Mouse (Mus musculus): ENCODE measurements around the gene Snx27. TPM values are rescaled to one million over a fixed set of nuclear protein-coding genes. Genes with fewer than 3 reads are reported as not detected.

The Snx27 gene
- polyA plus RNA-seq, 1 experiment from 2014 or later: 95.0 TPM

DNA sequence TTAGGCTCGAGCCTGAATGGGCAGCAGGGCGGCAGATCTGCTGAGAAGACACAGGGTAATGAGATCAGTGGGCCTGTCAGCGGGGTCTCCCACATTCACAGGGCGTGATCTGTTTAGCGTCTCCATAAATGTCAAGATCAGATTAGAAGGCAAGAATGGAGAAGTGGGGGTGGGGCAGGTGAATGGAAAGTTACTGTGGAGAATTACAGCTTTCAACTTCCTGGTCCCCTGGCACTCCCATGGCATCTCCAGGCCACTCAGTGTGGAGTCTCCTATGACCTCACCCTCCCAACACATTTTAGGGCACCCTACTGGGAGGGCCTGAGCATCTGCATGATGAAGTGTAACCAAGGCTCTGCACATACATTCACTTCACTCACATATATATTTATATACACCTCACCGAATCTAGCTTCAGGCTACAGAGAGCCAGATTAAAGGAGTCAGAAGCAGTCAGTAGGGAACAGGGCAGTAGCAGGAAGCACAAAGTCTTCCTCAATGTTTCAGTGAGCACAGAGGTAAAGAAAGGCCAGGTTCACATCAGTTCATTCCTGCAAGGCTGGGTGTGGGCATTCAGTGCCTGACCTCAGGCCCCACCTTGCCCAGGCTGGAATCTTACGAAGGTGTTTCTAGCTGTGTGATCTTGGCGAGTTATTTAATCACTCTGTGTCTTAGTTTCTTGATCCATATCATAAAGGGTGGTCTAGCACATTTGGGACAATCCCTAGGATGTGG lies 106.0 kb downstream of the Snx27 start:
- Histone ChIP-seq H3K27ac (ENCODE audit: low read depth, low read length) (peak overlapping the region; percentile 70), H3K9ac (ENCODE audit: low read depth, low read length) (peak overlapping the region; percentile 90; the same call in 1 of the 2 replicates), H3K36me3 (ENCODE audit: control insufficient read depth, insufficient read depth, low read length) (no peaks in the 10 kb centered on the region; the same call in 1 of the 2 replicates), H3K4me2 (ENCODE audit: low read length) (no peak overlapping the region; the same call in 1 of the 2 replicates), H3K27me3 (replicated peaks; ENCODE audit: control insufficient read depth, insufficient read depth, low read length) (no peaks in the 10 kb centered on the region), H3K4me1 (ENCODE audit: control insufficient read depth, insufficient read depth, low read depth, low read length) (peaks cover 38% of the 10 kb centered on the region), H3K4me3 (ENCODE audit: low read length) (no peak overlapping the region), H3K9me3 (ENCODE audit: control insufficient read depth, low read length) (no peaks in the 10 kb centered on the region)
- WGBS: 56% methylated on average over 8 of the region's 8 CpGs
- no peak for ATAC-seq

DNA sequence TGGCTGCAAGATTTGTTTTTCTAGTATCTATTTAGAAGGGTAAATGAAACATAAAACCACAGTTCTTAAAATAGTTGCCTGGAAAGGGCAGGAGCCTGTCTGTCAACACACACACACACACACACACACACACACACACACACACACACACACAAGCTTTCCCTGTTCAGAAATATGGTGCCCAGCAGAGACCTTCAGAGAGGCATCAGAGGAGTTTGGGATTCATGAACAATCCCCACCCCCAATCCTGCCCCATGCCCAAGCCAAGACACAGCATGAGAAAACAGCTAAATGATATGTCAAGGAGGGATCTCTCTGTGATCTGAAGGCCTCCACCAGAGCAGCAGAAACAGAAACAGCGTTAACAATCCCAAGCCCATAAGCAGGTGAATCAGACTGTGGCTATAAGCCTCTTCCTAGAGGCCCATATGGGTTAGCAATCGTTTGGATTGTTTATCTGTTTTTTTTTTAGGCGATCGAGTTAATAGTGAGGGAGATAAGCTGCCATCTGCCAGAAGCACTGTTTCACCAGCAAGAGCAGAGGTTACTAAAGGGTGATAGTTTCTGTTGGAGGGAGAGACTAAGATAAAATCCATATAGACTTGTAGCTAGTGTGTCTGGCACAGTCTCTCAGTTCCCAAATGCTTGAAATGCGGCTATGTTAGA lies 108.8 kb downstream of the Snx27 start:
- Histone ChIP-seq H3K9ac (ENCODE audit: low read depth, low read length) (no peak overlapping the region), H3K4me2 (ENCODE audit: low read length) (no peak overlapping the region), H3K4me3 (ENCODE audit: low read length) (no peak overlapping the region), H3K27me3 (replicated peaks; ENCODE audit: control insufficient read depth, insufficient read depth, low read length) (no peaks in the 10 kb centered on the region), H3K36me3 (ENCODE audit: control insufficient read depth, insufficient read depth, low read length) (no peaks in the 10 kb centered on the region), H3K27ac (ENCODE audit: low read depth, low read length) (no peak overlapping the region), H3K9me3 (ENCODE audit: control insufficient read depth, low read length) (no peaks in the 10 kb centered on the region), H3K4me1 (ENCODE audit: control insufficient read depth, insufficient read depth, low read depth, low read length) (peaks cover 19% of the 10 kb centered on the region)
- ATAC-seq: no peak
- WGBS: 70% methylated on average over 5 of the region's 5 CpGs

DNA sequence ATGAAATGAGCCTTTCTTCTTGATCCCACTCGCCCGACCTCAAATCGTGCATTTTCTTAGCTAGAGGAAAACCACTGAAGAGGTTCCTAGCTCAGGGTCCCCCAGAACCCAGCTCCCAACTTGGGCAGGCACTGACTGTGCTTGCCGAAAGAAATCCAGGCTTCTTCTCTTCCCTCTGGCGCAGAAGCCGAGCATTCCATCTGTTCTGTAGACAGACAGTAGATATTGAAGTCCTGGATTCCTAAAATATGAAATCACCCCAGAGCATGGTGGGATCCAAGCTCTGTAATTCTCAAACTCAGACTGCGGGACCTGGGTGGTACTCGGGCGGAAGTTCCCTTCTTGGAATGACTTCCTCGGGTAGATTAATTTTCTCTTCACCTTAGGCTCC lies 109.4 kb downstream of the Snx27 start:
- no peak for ATAC-seq
- H3K4me2 ChIP-seq (ENCODE audit: low read length): peak overlapping the region; percentile 60
- H3K9ac ChIP-seq (ENCODE audit: low read depth, low read length): no peak overlapping the region
- no peak overlapping the region for H3K27ac ChIP-seq (ENCODE audit: low read depth, low read length)
- H3K4me3 ChIP-seq (ENCODE audit: low read length): no peak overlapping the region
- H3K4me1 ChIP-seq (ENCODE audit: control insufficient read depth, insufficient read depth, low read depth, low read length): peaks cover 19% of the 10 kb centered on the region
- no peaks in the 10 kb centered on the region for H3K27me3 ChIP-seq (replicated peaks; ENCODE audit: control insufficient read depth, insufficient read depth, low read length)
- no peaks in the 10 kb centered on the region for H3K36me3 ChIP-seq (ENCODE audit: control insufficient read depth, insufficient read depth, low read length)
- WGBS: 48% methylated on average over 10 of the region's 10 CpGs
- no peaks in the 10 kb centered on the region for H3K9me3 ChIP-seq (ENCODE audit: control insufficient read depth, low read length)

DNA sequence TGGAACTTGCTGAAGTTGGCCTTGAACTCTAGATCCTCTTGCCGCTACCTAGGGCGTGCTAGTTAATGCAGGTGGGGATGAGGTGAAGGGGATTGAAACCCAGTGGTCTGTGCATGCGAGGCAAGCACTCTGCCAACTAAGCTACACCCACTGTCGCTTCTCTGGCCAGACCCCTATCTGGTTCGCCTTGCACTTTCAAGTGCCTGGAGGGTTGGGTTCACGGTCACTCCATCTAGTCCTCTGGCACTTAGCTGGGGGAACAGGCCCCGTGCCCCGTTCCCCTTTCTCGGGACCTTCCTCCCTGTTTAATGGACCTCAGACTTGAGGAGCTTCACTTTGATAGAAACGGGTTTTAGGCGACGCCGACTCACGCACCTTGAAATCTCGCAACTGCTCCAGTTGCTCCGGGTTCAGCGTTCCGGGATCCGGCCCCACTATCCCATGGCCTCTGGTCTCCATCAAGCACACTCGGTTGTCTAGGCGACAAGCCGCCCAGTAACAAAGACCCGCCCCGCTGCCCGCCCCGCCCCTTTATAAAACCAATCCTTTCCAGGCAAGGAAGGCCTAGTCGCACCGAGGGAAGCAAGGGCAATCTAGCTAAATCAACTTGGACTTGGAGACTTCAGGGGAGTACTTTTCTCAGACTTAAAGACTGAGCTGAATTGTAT lies 109.9 kb downstream of the Snx27 start:
- Histone ChIP-seq H3K36me3 (ENCODE audit: control insufficient read depth, insufficient read depth, low read length) (no peaks in the 10 kb centered on the region), H3K4me3 (ENCODE audit: low read length) (peak overlapping the region; percentile 32), H3K9me3 (ENCODE audit: control insufficient read depth, low read length) (no peaks in the 10 kb centered on the region), H3K4me1 (ENCODE audit: control insufficient read depth, insufficient read depth, low read depth, low read length) (peaks cover 19% of the 10 kb centered on the region), H3K4me2 (ENCODE audit: low read length) (peak overlapping the region; percentile 60), H3K27ac (ENCODE audit: low read depth, low read length) (no peak overlapping the region), H3K9ac (ENCODE audit: low read depth, low read length) (peak overlapping the region; percentile 42), H3K27me3 (replicated peaks; ENCODE audit: control insufficient read depth, insufficient read depth, low read length) (no peaks in the 10 kb centered on the region)
- ATAC-seq: peak; percentile 37; the same call in 1 of the 2 replicates
- 12% methylated on average over 28 of the region's 28 CpGs for WGBS

DNA sequence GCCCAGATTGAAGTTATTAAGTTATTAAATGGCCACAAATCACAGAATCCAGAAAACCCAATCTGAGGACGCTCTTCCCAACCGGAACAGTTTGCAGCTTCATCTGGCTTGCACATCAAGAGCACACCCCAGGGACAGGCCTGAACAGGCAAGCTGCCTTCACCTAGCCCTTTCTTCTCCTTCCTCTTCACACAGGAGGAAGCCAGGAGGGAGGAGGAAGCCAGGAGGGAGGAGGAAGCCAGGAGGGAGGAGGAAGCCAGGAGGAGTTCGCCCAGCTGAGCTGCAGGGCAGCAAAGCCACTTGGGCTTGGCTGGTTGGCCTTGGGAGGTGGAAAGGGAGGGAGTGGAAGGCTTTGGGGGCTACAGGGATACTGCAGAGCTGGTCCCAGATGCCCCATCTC lies 113.6 kb downstream of the Snx27 start:
- no peak for ATAC-seq
- H3K9ac ChIP-seq (ENCODE audit: low read depth, low read length): no peak overlapping the region

DNA sequence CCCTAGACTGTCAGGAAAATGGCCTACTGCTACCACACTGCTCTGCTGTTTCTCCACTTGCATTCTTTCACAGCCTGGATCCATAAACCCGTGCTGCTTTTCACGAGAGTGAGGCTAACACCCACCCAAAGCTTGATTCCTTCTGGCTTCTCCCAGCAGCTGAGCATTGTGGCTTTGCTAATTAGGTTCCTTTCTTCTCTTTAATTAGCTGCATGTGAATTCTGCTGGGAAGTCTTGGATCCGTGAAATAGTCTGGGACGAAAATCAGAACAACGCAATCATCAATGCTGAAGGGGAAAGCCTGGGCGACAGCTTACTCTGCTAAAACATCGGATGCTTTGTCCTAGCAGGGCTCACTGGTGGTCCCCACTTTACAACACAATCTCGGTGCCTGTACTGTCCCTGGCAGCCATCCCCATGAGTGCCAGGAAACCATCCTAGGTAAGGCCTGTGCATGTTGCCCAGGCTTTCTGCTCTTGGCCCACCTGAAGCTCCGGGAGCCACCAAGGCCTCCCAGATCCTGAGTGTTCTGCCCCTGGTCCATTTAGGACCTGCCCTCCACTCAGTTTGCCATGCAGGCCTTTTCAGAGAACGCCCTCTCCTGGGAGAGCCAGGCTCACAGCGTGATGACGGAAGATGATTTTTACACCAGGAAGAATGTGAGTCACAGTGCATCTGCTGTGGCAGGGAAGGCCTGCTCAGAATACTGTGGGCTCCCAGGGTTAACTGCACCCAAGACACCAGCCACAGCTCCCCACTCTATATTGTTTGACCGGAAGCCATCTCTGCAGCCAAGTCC lies 116.7 kb downstream of the Snx27 start:
- Histone ChIP-seq H3K4me2 (ENCODE audit: low read length) (no peak overlapping the region), H3K9ac (ENCODE audit: low read depth, low read length) (0 out of 2 replicates have a peak overlapping the region, but pooled peaks have one; percentile 38), H3K27me3 (replicated peaks; ENCODE audit: control insufficient read depth, insufficient read depth, low read length) (no peaks in the 10 kb centered on the region), H3K27ac (ENCODE audit: low read depth, low read length) (peak overlapping the region; percentile 85), H3K4me1 (ENCODE audit: control insufficient read depth, insufficient read depth, low read depth, low read length) (peaks cover 22% of the 10 kb centered on the region), H3K9me3 (ENCODE audit: control insufficient read depth, low read length) (no peaks in the 10 kb centered on the region), H3K36me3 (ENCODE audit: control insufficient read depth, insufficient read depth, low read length) (no peaks in the 10 kb centered on the region), H3K4me3 (ENCODE audit: low read length) (no peak overlapping the region)
- peak; percentile 75 for ATAC-seq
- 37% methylated on average over 13 of the region's 13 CpGs for WGBS

More for the DNA sequence above, 113.6 kb downstream of the Snx27 start:
- Histone ChIP-seq H3K9me3 (ENCODE audit: control insufficient read depth, low read length) (no peaks in the 10 kb centered on the region), H3K27ac (ENCODE audit: low read depth, low read length) (no peak overlapping the region), H3K4me1 (ENCODE audit: control insufficient read depth, insufficient read depth, low read depth, low read length) (peaks cover 30% of the 10 kb centered on the region), H3K27me3 (replicated peaks; ENCODE audit: control insufficient read depth, insufficient read depth, low read length) (no peaks in the 10 kb centered on the region), H3K4me3 (ENCODE audit: low read length) (no peak overlapping the region), H3K4me2 (ENCODE audit: low read length) (no peak overlapping the region), H3K36me3 (ENCODE audit: control insufficient read depth, insufficient read depth, low read length) (no peaks in the 10 kb centered on the region)
- WGBS: 69% methylated on average over 3 of the region's 3 CpGs

DNA sequence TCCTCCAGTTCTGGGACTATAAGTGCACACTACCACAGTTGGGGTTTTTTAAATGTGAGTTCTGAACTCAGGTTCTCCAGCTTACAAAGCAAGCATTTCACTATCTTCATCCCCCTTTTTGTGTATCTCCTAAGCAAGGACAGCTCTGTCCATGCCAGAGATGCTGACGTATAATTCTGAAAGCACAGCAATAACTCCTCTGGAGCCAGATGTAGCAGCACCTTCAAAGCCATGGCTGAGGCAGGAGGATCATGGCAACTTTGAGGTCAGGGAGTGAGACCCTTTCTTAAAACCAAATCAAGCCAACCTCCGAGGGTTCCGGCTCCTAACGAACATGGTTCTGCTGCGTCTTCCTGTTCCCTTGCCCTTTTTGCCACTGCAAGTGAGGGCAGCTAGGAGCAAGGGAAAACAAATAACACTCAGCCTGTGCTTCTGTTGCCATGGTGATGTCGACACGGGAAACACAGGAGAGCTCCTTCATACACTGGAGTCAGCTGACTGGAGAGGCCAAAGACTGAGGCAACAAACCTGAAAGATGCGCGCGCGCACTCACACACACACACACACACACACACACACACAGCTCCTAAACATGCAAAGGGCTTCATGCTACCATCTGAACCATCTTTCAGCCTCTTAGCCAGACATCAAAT lies 118.5 kb downstream of the Snx27 start:
- H3K27me3 ChIP-seq (replicated peaks; ENCODE audit: control insufficient read depth, insufficient read depth, low read length): no peaks in the 10 kb centered on the region
- no peaks in the 10 kb centered on the region for H3K36me3 ChIP-seq (ENCODE audit: control insufficient read depth, insufficient read depth, low read length)
- no peak overlapping the region for H3K4me3 ChIP-seq (ENCODE audit: low read length)
- peaks cover 22% of the 10 kb centered on the region for H3K4me1 ChIP-seq (ENCODE audit: control insufficient read depth, insufficient read depth, low read depth, low read length)
- H3K4me2 ChIP-seq (ENCODE audit: low read length): peak overlapping the region; percentile 20
- peak overlapping the region; percentile 85 for H3K27ac ChIP-seq (ENCODE audit: low read depth, low read length)
- 23% methylated on average over 11 of the region's 11 CpGs for WGBS
- H3K9me3 ChIP-seq (ENCODE audit: control insufficient read depth, low read length): no peaks in the 10 kb centered on the region
- peak; percentile 82 for ATAC-seq
- H3K9ac ChIP-seq (ENCODE audit: low read depth, low read length): 0 out of 2 replicates have a peak overlapping the region, but pooled peaks have one; percentile 30

DNA sequence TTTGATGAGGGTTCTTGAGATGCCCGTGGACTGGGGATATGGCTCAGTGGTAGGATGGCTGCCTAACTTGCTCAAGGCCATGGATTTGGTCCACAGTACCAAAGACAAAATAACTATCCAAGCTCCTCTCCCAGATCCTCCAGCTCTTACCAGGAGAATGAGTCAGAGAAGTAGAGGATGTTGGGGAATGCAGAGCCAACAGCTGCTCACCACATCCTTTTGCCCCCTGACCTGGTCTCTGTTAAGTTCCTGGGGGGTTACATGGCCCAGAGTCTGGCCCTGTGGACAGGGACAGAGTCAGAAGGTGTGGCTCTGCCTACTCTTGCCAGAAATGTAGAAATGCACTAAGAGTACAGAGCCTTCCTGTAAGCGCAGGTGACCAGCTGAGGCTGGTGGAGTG lies 122.7 kb downstream of the Snx27 start:
- H3K4me1 ChIP-seq (ENCODE audit: control insufficient read depth, insufficient read depth, low read depth, low read length): peaks cover 19% of the 10 kb centered on the region
- H3K9ac ChIP-seq (ENCODE audit: low read depth, low read length): no peak overlapping the region
- no peaks in the 10 kb centered on the region for H3K36me3 ChIP-seq (ENCODE audit: control insufficient read depth, insufficient read depth, low read length)
- no peaks in the 10 kb centered on the region for H3K9me3 ChIP-seq (ENCODE audit: control insufficient read depth, low read length)
- WGBS: 93% methylated on average over 2 of the region's 2 CpGs
- no peak overlapping the region for H3K4me2 ChIP-seq (ENCODE audit: low read length)
- no peak overlapping the region for H3K4me3 ChIP-seq (ENCODE audit: low read length)
- ATAC-seq: no peak
- no peaks in the 10 kb centered on the region for H3K27me3 ChIP-seq (replicated peaks; ENCODE audit: control insufficient read depth, insufficient read depth, low read length)
- no peak overlapping the region for H3K27ac ChIP-seq (ENCODE audit: low read depth, low read length)

Data from hindbrain, embryonic 16.5 days (tissue).